Mouse (Mus musculus) heart, embryonic 16.5 days (tissue): ENCODE results near the gene Slc19a1. TPM values are rescaled to one million over a fixed set of nuclear protein-coding genes. Genes with fewer than 3 reads are reported as not detected.

Source experiments
- ATAC-seq: fragments of 200-750 bp; cut with Nextera tagmentation; replicated peaks from 2 replicates; pipeline ENCODE4 v1.8.0; 2017; ENCODE audit warnings: moderate number of reproducible peaks; ENCODE audit not compliant: insufficient read depth, low FRiP score; ENCODE audit errors: extremely low read depth
- H3K27ac ChIP-seq: fragments of 300-500 bp; sonication (generic); 2 replicates; pipeline ENCODE4 v1.5.1; 2014; ENCODE audit warnings: mild to moderate bottlenecking, low read length, control low read depth, moderate library complexity
- H3K27me3 ChIP-seq: fragments of 300-500 bp; sonication (generic); 2 replicates; pipeline ENCODE4 v1.6.1; 2014; ENCODE audit warnings: low read length, mixed read lengths; ENCODE audit not compliant: control insufficient read depth, insufficient read depth
- H3K36me3 ChIP-seq: fragments of 300-500 bp; sonication (generic); 2 replicates; pipeline ENCODE4 v1.6.1; 2014; ENCODE audit not compliant: control insufficient read depth, insufficient read depth
- H3K4me1 ChIP-seq: fragments of 300-500 bp; sonication (generic); 2 replicates; pipeline ENCODE4 v1.6.1; 2014; ENCODE audit warnings: low read length, mixed read lengths; ENCODE audit not compliant: control insufficient read depth, insufficient read depth
- H3K4me2 ChIP-seq: fragments of 300-500 bp; sonication (generic); 2 replicates; pipeline ENCODE4 v1.6.1; 2014; ENCODE audit warnings: low read depth, mild to moderate bottlenecking, control low read depth, low read length
- H3K4me3 ChIP-seq: fragments of 300-500 bp; sonication (generic); 2 replicates; pipeline ENCODE4 v1.5.1; 2014; ENCODE audit warnings: mild to moderate bottlenecking, control low read depth, low read length
- H3K9ac ChIP-seq: fragments of 300-500 bp; sonication (generic); 2 replicates; pipeline ENCODE4 v1.6.1; 2014; ENCODE audit warnings: low read length, control low read depth
- H3K9me3 ChIP-seq: fragments of 300-500 bp; sonication (generic); replicated peaks from 2 replicates; pipeline ENCODE4 v1.6.1; 2016; ENCODE audit warnings: low read length; ENCODE audit not compliant: control insufficient read depth
- WGBS: fragments of 180-500 bp; shearing (Covaris S2); extraction: QIAGEN DNeasy Blood & Tissue Kit; methylation state at CpG from one replicate; pipeline ENCODE4 v1.1.7; 2014; 5-methylcytosine and 5-hydroxymethylcytosine counted together
- polyA plus RNA-seq: library from polyadenylated mRNA; unstranded; fragments of >200 nt; fragmentation: Nextera tagmentation; extraction: Ambion mirVana; gene quantifications from 2 replicates; pipeline ENCODE4 v1.2.1, GENCODE M21; 2015

Slc19a1 gene
- 13.4 and 15.1 TPM in 2 replicates for polyA plus RNA-seq

DNA sequence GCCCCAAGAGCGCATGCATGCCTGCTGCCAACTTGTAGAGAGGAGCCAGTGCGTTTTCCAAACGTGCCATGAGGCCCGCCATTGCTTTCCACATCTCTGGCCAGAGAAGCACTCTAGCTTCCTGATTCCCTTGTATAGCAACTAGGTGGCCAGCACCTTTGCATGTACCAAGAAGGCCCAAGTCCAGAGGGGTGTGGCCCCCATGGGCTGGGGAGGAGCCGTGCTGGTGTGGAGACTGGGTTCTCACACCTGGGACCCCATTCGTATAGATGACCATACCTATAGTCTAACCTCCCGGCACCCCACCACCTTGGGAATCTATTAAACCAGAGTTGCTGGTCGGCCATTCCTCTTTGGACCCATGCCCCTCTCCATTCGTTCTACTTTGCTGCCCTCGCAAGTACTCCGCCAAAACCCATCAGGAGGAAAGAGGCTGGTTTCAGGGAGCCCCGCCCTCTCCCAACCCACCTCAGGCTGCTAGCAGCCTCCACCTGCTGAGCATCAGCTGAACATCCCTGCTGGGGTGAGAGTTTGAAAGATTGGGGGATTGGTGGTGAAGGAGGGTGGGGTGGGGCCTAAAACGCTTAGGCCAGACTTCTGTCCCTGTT is at the start of gene Slc19a1:
TSS of gene Slc19a1 (plus strand) at position 474 of the 608 bp plus-strand sequence.
- no peaks in the 10 kb centered on the region for H3K9me3 ChIP-seq
- peak within 1 kb of the TSS; percentile 52 for H3K4me3 ChIP-seq
- peak within 1 kb of the TSS; percentile 77 for H3K9ac ChIP-seq
- no peak for ATAC-seq
- peak within 1 kb of the TSS; percentile 96 for H3K4me2 ChIP-seq
- H3K27me3 ChIP-seq: no peaks in the 10 kb centered on the region; the same call in 1 of the 2 replicates
- no peak within 1 kb of the TSS for H3K27ac ChIP-seq
- no peaks in the 10 kb centered on the region for H3K36me3 ChIP-seq
- peaks cover 10% of the 10 kb centered on the region; the same call in 1 of the 2 replicates for H3K4me1 ChIP-seq
- WGBS: 51% methylated on average over 13 of the region's 13 CpGs

DNA sequence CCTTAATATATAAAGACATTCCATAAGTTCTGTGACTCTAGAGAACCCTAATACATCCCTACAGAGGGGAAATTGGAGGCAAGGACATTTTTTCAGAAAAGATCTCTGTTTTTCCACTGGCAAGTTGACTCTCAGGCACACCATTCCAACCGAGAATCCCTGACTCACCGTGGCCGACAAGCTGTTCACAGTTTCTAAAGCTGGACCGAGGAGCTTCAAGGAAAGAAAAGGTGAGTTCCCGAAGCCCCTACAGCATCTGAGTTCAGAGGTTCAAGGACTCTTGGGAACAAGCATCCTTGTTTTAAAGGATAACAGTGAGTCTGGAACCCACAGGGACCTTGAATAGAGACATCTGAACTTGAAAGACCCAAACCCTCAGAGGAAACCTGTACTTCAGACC is 43.5 kb upstream of the Slc19a1 start:
- Histone ChIP-seq H3K9me3 (no peaks in the 10 kb centered on the region), H3K27ac (no peak overlapping the region), H3K4me3 (no peak overlapping the region), H3K4me1 (no peaks in the 10 kb centered on the region), H3K4me2 (no peak overlapping the region), H3K9ac (no peak overlapping the region), H3K36me3 (no peaks in the 10 kb centered on the region), H3K27me3 (no peaks in the 10 kb centered on the region)
- no peak for ATAC-seq
- WGBS: 78% methylated on average over 5 of the region's 5 CpGs

DNA sequence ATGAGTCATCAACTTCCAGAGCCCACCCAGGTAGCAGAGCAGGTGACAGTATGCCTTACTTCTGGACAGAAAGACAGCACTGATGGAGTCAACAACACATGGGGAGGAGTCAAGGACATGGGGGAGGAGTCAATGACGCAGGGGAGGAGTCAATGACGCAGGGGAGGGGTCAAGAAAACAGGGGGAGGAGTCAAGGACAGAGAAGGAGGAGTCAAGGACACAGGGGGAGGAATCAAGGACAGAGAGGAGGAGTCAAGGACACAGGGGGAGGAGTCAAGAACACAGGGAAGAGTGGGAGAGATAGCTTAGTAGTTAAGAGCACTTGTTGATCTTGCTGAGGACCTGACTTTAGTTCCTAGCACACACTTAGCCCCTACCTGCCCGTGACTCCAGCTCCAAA is 39.6 kb upstream of the Slc19a1 start:
- Histone ChIP-seq H3K27me3 (no peaks in the 10 kb centered on the region), H3K4me3 (no peak overlapping the region), H3K27ac (no peak overlapping the region), H3K4me2 (no peak overlapping the region), H3K9me3 (peaks cover 8% of the 10 kb centered on the region; the same call in 1 of the 2 replicates), H3K36me3 (no peaks in the 10 kb centered on the region), H3K4me1 (no peaks in the 10 kb centered on the region; the same call in 1 of the 2 replicates), H3K9ac (no peak overlapping the region)
- no peak for ATAC-seq
- 62% methylated on average over 3 of the region's 3 CpGs for WGBS

DNA sequence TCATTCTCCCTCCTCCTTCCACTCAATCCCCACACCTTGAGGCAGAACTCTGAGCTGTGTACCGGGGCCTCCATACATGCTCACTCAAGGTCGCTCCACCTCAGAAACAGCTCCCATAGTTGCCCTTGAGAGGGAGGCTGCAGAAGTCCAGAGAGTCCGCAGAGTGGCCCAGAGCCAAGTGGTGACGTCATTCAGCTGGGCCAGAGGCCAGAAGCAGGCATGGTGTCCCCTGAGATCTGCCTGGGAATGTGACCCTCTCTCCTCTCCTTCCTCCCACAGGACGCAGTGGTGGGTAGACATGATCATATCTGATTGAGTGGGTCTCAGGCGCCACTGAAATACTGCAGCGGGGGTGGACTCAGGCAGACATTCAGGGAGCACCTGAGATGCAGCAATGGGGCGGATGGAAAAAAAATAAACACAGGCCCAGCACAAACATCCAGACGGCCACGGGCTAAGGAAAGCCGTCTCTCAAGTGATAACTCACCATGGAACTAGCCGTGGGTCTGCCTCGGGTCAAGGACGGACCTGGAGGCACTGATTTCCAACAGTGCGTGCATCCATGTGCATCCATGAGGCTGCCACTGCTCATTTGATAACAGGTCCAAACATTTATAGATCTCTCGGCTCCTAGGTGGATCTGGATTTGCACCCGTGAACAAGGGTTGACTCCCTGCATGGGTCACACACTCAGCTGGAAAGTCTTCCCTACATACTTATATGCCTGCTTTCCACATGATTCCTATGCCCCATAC is 34.1 kb upstream of the Slc19a1 start:
- H3K4me2 ChIP-seq: peak overlapping the region; percentile 24; the same call in 1 of the 2 replicates
- no peaks in the 10 kb centered on the region for H3K27me3 ChIP-seq
- H3K9me3 ChIP-seq: peaks cover 8% of the 10 kb centered on the region; the same call in 1 of the 2 replicates
- peaks cover 5% of the 10 kb centered on the region; the same call in 1 of the 2 replicates for H3K4me1 ChIP-seq
- no peak overlapping the region for H3K4me3 ChIP-seq
- H3K9ac ChIP-seq: no peak overlapping the region
- no peaks in the 10 kb centered on the region for H3K36me3 ChIP-seq
- ATAC-seq: peak; percentile 94
- peak overlapping the region; percentile 72 for H3K27ac ChIP-seq
- 21% methylated on average over 17 of the region's 17 CpGs for WGBS

DNA sequence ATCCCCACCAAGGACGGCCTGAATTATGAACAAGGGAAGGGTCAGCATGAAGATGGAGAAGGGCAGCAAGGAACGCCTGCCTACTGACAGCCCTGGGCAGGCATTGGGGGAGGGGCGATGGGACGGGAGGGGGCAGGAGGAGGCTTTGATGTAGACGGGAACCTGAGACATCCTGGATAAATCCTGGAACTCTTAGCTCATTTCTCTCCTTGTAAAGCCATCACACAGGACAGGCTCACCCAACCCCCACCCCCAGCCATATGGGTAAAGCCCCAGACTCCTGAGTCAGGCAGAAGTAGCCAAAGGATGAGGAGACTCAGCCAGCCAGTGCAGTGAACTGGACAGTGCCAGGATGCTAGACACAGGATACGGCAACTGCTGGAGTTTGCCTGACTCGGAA is 27.1 kb upstream of the Slc19a1 start:
- no peak overlapping the region for H3K4me2 ChIP-seq
- no peak overlapping the region for H3K27ac ChIP-seq
- WGBS: 31% methylated on average over 7 of the region's 7 CpGs
- no peaks in the 10 kb centered on the region for H3K36me3 ChIP-seq
- ATAC-seq: no peak
- H3K4me1 ChIP-seq: peaks cover 5% of the 10 kb centered on the region; the same call in 1 of the 2 replicates
- H3K9ac ChIP-seq: no peak overlapping the region
- H3K9me3 ChIP-seq: no peaks in the 10 kb centered on the region
- H3K27me3 ChIP-seq: no peaks in the 10 kb centered on the region
- H3K4me3 ChIP-seq: no peak overlapping the region

DNA sequence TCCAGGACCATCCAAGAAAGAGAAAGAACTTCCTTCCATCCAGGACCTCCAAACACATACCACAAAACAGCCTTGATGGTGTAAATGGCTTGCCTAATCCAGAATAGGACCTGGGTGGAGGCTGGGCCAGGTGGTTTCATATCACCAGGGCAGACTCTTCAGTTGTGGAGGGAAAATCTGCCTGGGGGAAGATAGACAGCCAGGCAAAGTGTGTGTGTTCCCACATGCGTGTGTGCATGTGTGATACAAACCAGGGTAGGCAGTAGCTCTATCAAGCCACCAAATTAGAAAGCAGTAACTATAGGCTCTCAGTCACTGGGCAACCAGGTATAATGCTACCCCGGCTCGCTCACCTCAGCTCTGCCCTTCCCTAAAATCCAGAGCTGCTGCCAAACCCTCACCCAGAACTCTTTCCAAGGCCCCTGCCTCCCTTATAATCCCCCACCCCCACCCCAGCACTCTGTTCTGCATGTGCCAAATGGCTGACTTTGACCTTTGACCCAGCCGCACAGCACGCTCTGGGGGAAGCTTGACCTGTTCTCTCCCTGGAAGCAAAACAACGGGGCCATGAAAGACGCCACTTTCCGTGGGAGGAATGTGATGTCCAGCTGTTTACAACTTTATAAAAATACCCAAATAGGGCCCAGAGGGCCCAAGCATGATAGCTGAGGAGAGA is 24.5 kb upstream of the Slc19a1 start:
- Histone ChIP-seq H3K9me3 (no peaks in the 10 kb centered on the region), H3K4me2 (no peak overlapping the region), H3K4me3 (no peak overlapping the region), H3K4me1 (peaks cover 5% of the 10 kb centered on the region; the same call in 1 of the 2 replicates), H3K9ac (no peak overlapping the region), H3K27me3 (no peaks in the 10 kb centered on the region), H3K27ac (no peak overlapping the region), H3K36me3 (no peaks in the 10 kb centered on the region)
- 47% methylated on average over 8 of the region's 8 CpGs for WGBS
- ATAC-seq: no peak

DNA sequence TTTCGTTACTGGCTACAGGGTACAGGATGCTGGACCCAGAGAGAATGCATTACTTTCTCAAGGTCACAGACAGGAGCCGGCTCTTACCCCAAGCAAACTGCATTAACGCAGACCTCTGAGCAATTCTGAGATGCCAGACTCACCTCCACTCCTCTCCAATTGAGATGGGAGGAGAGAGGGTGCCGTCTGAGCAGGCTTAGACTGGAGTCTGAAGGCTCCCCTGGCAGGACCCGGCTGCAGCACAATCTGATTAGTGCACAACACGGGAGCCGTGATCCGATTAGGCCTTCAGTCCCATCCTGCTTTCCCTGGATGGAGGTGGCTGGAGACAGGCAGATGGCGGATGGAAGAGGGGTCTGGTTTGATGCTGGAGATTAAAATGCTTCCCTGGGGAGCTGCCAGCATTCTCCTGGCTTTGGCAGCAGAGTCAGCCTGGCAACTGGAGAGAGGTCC is 23.9 kb upstream of the Slc19a1 start:
- Histone ChIP-seq H3K4me1 (peaks cover 5% of the 10 kb centered on the region; the same call in 1 of the 2 replicates), H3K27me3 (no peaks in the 10 kb centered on the region), H3K9me3 (no peaks in the 10 kb centered on the region), H3K4me2 (no peak overlapping the region), H3K36me3 (no peaks in the 10 kb centered on the region), H3K27ac (no peak overlapping the region), H3K9ac (no peak overlapping the region), H3K4me3 (no peak overlapping the region)
- no peak for ATAC-seq
- WGBS: 22% methylated on average over 9 of the region's 9 CpGs

DNA sequence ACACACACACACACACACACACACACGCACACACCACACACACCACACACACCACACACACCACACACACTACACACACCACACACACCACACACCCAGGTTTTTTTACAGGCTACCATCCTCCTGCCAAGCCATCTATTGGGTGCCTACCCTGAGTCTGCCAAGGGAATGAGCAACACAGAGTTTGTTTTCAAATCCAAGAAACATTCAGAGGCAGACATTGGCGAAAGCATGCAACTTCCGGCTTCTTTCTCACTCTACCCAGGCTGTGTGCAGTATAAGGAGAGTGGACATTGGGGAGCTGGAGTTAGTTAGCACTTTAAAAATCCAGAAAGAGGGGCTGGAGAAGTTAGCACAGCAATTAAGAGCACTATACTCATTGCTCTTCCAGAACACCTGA is 23.3 kb upstream of the Slc19a1 start:
- 90% methylated on average over 3 of the region's 3 CpGs for WGBS

More for the DNA sequence above, 23.3 kb upstream of the Slc19a1 start:
- Histone ChIP-seq H3K27me3 (no peaks in the 10 kb centered on the region), H3K36me3 (no peaks in the 10 kb centered on the region), H3K27ac (no peak overlapping the region), H3K4me3 (no peak overlapping the region), H3K4me1 (peaks cover 5% of the 10 kb centered on the region; the same call in 1 of the 2 replicates), H3K4me2 (no peak overlapping the region), H3K9me3 (no peaks in the 10 kb centered on the region), H3K9ac (no peak overlapping the region)
- no peak for ATAC-seq
